Mouse (Mus musculus): Measurements from ENCODE around the gene Cyp51. TPM values are rescaled to one million over a fixed set of nuclear protein-coding genes. Genes with fewer than 3 reads are reported as not detected.
"Not testable (repeated sequence)": the region's sequence is repeated elsewhere in the genome, so short reads cannot be mapped to it uniquely, and the experiment has no call there.

Cyp51 gene
- polyA plus RNA-seq (2016; fragmentation: Nextera tagmentation; extraction: Ambion mirVana): 130 and 141 TPM in 2 replicates

- Histone ChIP-seq H3K4me2 (replicated peaks) (peak within 1 kb of the TSS; percentile 66), H3K36me3 (peaks cover 27% of the 10 kb centered on the region), H3K4me3 (peak within 1 kb of the TSS; percentile 97), H3K9me3 (no peaks in the 10 kb centered on the region), H3K27me3 (replicated peaks) (no peaks in the 10 kb centered on the region), H3K9ac (peak within 1 kb of the TSS; percentile 87), H3K4me1 (peaks cover 12% of the 10 kb centered on the region; the same call in 1 of the 2 replicates), H3K27ac (peak within 1 kb of the TSS; percentile 90)
- under 1% methylated on average over 59 of the region's 59 CpGs for WGBS
- ATAC-seq (ENCODE audit: low FRiP score, low read depth): peak; percentile 98
Measured at GRCm38 (mm10) chr5:4104341-4105040, at the start of gene Cyp51. Gene Cyp51, minus strand, starts transcription at chr5:4104746.

DNA sequence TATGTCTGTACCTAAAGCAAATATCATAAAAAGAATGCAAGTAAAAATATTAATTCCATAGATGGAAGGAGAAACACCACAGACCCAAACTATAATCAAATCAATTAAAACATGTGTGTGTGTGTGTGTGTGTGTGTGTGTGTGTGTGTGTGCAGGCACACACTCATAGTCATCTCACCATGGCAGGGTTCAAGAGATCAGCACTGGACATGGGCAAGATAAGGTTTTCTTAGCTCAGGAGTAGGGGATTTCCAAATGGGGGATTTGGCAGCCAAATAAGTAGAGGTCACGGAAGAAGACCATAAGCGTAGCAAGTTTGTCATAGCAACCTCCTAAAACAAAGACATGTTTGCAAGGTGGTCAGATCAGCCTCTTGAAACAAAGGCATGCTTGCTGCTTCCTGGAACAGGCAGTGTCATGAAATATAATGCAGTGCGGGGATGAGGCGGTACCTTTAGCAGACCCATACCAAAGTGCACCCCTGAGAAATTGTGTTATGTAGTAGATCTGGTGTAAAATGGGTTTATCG, 8.1 kb upstream of the Cyp51 start:
- no peaks in the 10 kb centered on the region for H3K27me3 ChIP-seq (replicated peaks)
- no peak overlapping the region for H3K4me2 ChIP-seq (replicated peaks)
- no peak overlapping the region for H3K27ac ChIP-seq
- no peak for ATAC-seq (ENCODE audit: low FRiP score, low read depth)
- H3K9ac ChIP-seq: no peak overlapping the region
- 91% methylated on average over 5 of the region's 5 CpGs for WGBS
- no peaks in the 10 kb centered on the region for H3K4me1 ChIP-seq
- no peak overlapping the region for H3K4me3 ChIP-seq
- no peaks in the 10 kb centered on the region for H3K36me3 ChIP-seq
- H3K9me3 ChIP-seq: no peaks in the 10 kb centered on the region

- 61% methylated on average over 7 of the region's 7 CpGs for WGBS
Measured at GRCm38 (mm10) chr5:4107056-4107455, 2.5 kb upstream of the Cyp51 start.

DNA sequence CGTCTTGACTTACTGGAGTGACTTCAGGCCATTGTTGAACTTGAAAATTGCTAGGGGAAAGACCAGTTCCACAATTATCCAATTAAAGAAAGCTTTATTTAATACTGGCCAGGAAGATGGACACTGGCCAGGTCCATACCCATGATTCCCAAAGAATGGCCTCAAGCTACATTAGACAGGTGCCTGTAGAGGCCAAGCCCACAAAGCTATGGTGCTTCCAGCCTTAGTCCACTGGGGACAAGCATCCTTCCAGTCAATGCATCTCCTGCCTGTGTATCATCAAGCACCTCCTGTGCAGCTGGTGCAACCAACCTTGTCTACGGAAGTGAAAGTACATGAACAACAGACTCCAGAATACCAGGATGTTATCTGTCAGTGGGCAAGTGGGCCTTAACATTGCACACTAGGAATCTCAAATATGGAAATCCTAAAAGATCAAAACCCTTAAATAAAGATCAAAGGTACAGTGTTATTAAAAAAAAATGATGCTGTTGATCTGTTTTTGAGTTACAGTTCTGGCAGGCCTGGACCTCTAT, 1.2 kb upstream of the Cyp51 start:
- Histone ChIP-seq H3K36me3 (peaks cover 16% of the 10 kb centered on the region), H3K4me2 (replicated peaks) (no peak overlapping the region), H3K27me3 (replicated peaks) (no peaks in the 10 kb centered on the region), H3K4me1 (peaks cover 12% of the 10 kb centered on the region; the same call in 1 of the 2 replicates), H3K9me3 (no peaks in the 10 kb centered on the region), H3K9ac (no peak overlapping the region), H3K4me3 (no peak overlapping the region), H3K27ac (no peak overlapping the region)
- ATAC-seq (ENCODE audit: low FRiP score, low read depth): no peak
- 94% methylated on average over 2 of the region's 2 CpGs for WGBS

More at GRCm38 (mm10) chr5:4107056-4107455, 2.5 kb upstream of the Cyp51 start:
- H3K27me3 ChIP-seq (replicated peaks); H3K4me2 ChIP-seq (replicated peaks); H3K4me3 ChIP-seq; H3K9ac ChIP-seq; ATAC-seq (ENCODE audit: low FRiP score, low read depth); H3K9me3 ChIP-seq; H3K36me3 ChIP-seq; H3K27ac ChIP-seq: not testable (repeated sequence)
- H3K4me1 ChIP-seq: peaks cover 12% of the 10 kb centered on the region; the same call in 1 of the 2 replicates

- Histone ChIP-seq H3K4me3 (peak overlapping the region; percentile 97), H3K9ac (peak overlapping the region; percentile 87), H3K4me2 (replicated peaks) (peak overlapping the region; percentile 66), H3K36me3 (peaks cover 34% of the 10 kb centered on the region), H3K27ac (peak overlapping the region; percentile 90), H3K9me3 (no peaks in the 10 kb centered on the region), H3K4me1 (peaks cover 12% of the 10 kb centered on the region; the same call in 1 of the 2 replicates), H3K27me3 (replicated peaks) (no peaks in the 10 kb centered on the region)
- 1% methylated on average over 40 of the region's 41 CpGs for WGBS
- peak; percentile 70 for ATAC-seq (ENCODE audit: low FRiP score, low read depth)
Measured at GRCm38 (mm10) chr5:4103626-4104340, 763 bp downstream of the Cyp51 start.

GRCm38 (mm10) chr5:4101770-4102169, 2.8 kb downstream of the Cyp51 start:
- H3K9me3 ChIP-seq: no peaks in the 10 kb centered on the region
- H3K27ac ChIP-seq: no peak overlapping the region
- peaks cover 44% of the 10 kb centered on the region for H3K36me3 ChIP-seq
- H3K9ac ChIP-seq: no peak overlapping the region
- no peak for ATAC-seq (ENCODE audit: low FRiP score, low read depth)
- no peaks in the 10 kb centered on the region for H3K27me3 ChIP-seq (replicated peaks)
- 0 out of 2 replicates have a peak overlapping the region, but pooled peaks have one; percentile 14 for H3K4me2 ChIP-seq (replicated peaks)
- WGBS: 92% methylated on average over 2 of the region's 2 CpGs
- H3K4me3 ChIP-seq: no peak overlapping the region
- peaks cover 12% of the 10 kb centered on the region; the same call in 1 of the 2 replicates for H3K4me1 ChIP-seq

DNA sequence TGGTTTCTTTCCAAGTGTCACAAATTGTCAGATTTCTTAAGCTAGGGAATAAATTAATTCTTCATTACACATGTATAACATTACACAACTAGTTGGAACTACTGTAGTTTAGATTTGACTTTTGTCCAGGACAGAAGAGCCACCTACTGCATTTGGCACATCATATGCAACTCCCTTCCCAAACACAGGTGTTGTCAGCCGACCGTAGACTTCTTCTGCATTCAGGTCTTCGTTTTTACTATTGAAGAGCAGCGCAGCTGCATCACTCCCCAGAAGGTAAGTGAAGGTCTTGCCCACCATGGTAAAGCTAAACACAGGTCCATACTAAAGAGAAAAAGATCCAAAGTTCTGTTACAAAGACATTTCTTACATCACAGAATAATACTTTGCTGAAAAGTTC, 3.5 kb downstream of the Cyp51 start:
- no peak overlapping the region for H3K4me3 ChIP-seq
- WGBS: 97% methylated on average over 4 of the region's 4 CpGs
- H3K9me3 ChIP-seq: no peaks in the 10 kb centered on the region
- H3K9ac ChIP-seq: no peak overlapping the region
- H3K36me3 ChIP-seq: peaks cover 44% of the 10 kb centered on the region
- no peak overlapping the region for H3K27ac ChIP-seq
- H3K27me3 ChIP-seq (replicated peaks): no peaks in the 10 kb centered on the region
- no peak overlapping the region for H3K4me2 ChIP-seq (replicated peaks)
- ATAC-seq (ENCODE audit: low FRiP score, low read depth): no peak
- H3K4me1 ChIP-seq: peaks cover 12% of the 10 kb centered on the region; the same call in 1 of the 2 replicates

- H3K9me3 ChIP-seq: no peaks in the 10 kb centered on the region
- H3K9ac ChIP-seq: no peak overlapping the region
- no peak for ATAC-seq (ENCODE audit: low FRiP score, low read depth)
- no peak overlapping the region for H3K27ac ChIP-seq
- peaks cover 65% of the 10 kb centered on the region for H3K36me3 ChIP-seq
- no peak overlapping the region for H3K4me3 ChIP-seq
- no peaks in the 10 kb centered on the region for H3K4me1 ChIP-seq
- no peaks in the 10 kb centered on the region for H3K27me3 ChIP-seq (replicated peaks)
- no peak overlapping the region for H3K4me2 ChIP-seq (replicated peaks)
- 95% methylated on average over 5 of the region's 5 CpGs for WGBS
Measured at GRCm38 (mm10) chr5:4094471-4094870, 10.1 kb downstream of the Cyp51 start.

- no peaks in the 10 kb centered on the region for H3K27me3 ChIP-seq (replicated peaks)
- ATAC-seq (ENCODE audit: low FRiP score, low read depth): no peak
- peaks cover 84% of the 10 kb centered on the region for H3K36me3 ChIP-seq
- H3K9me3 ChIP-seq: no peaks in the 10 kb centered on the region
- WGBS: 87% methylated on average over 5 of the region's 5 CpGs
- H3K27ac ChIP-seq: no peak overlapping the region
- H3K4me3 ChIP-seq: no peak overlapping the region
- H3K9ac ChIP-seq: no peak overlapping the region
- H3K4me1 ChIP-seq: no peaks in the 10 kb centered on the region
- H3K4me2 ChIP-seq (replicated peaks): no peak overlapping the region
Measured at GRCm38 (mm10) chr5:4088190-4088589, 16.4 kb downstream of the Cyp51 start.

GRCm38 (mm10) chr5:4086309-4086708, 18.2 kb downstream of the Cyp51 start:
- H3K4me1 ChIP-seq: no peaks in the 10 kb centered on the region
- 81% methylated on average over 4 of the region's 4 CpGs for WGBS
- no peaks in the 10 kb centered on the region for H3K9me3 ChIP-seq
- H3K27ac ChIP-seq: no peak overlapping the region
- no peak overlapping the region for H3K4me3 ChIP-seq
- H3K27me3 ChIP-seq (replicated peaks): no peaks in the 10 kb centered on the region
- H3K36me3 ChIP-seq: peaks cover 84% of the 10 kb centered on the region
- no peak overlapping the region for H3K9ac ChIP-seq
- ATAC-seq (ENCODE audit: low FRiP score, low read depth): no peak
- H3K4me2 ChIP-seq (replicated peaks): no peak overlapping the region

DNA sequence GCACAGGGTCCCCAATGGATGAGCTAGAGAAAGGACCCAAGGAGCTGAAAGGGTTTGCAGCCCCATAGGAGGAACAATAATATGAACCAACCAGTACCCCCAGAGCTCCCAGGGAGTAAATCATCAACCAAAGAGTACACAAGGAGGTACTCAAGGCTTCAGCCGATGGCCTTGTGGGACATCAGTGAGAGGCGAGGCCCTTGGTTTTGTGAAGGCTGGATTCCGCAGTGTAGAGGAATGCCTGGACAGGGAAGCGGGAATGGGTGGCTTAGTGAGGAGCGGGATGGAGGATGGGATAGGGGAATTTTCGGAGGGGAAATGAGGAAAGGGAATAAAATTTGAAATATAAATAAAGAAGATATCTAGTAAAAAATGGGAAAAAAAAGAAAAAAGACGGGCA, 19.6 kb downstream of the Cyp51 start:
- peaks cover 86% of the 10 kb centered on the region for H3K36me3 ChIP-seq
- no peak for ATAC-seq (ENCODE audit: low FRiP score, low read depth)
- no peaks in the 10 kb centered on the region for H3K27me3 ChIP-seq (replicated peaks)
- no peak overlapping the region for H3K27ac ChIP-seq
- no peaks in the 10 kb centered on the region for H3K4me1 ChIP-seq
- H3K4me3 ChIP-seq: no peak overlapping the region
- H3K9me3 ChIP-seq: no peaks in the 10 kb centered on the region
- 94% methylated on average over 7 of the region's 7 CpGs for WGBS
- H3K9ac ChIP-seq: no peak overlapping the region
- no peak overlapping the region for H3K4me2 ChIP-seq (replicated peaks)

DNA sequence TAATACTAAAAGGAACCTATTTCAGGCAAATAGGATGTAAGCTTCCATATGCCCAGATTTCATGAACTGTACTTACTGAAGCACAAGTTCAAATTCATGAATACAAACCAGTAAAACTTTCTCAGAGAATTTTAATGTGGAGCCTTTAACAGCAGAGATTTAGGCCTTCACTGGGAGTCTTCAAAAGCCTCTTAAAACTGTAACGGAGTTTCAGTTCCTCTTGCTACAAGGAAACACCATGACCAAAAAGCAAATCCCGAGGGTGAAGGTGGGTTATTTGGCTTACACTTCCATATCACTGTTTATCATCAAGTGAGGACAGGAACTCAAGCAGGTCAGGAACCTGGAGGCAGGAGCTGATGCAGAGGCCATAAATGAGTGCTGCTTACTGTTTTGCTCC, 23.0 kb downstream of the Cyp51 start:
- no peak for ATAC-seq (ENCODE audit: low FRiP score, low read depth)

More for the DNA sequence above, 23.0 kb downstream of the Cyp51 start:
- Histone ChIP-seq H3K9ac (no peak overlapping the region), H3K9me3 (no peaks in the 10 kb centered on the region), H3K36me3 (peaks cover 85% of the 10 kb centered on the region), H3K4me2 (replicated peaks) (no peak overlapping the region), H3K27me3 (replicated peaks) (no peaks in the 10 kb centered on the region), H3K4me1 (no peaks in the 10 kb centered on the region), H3K4me3 (no peak overlapping the region), H3K27ac (no peak overlapping the region)
- WGBS: 92% methylated on average over 2 of the region's 2 CpGs
